Mouse (Mus musculus) layer of hippocampus, adult 9-10 months (tissue): Measurements from ENCODE around the gene Vangl2.
"Not testable (repeated sequence)": the region's sequence is repeated elsewhere in the genome, so short reads cannot be mapped to it uniquely, and the experiment has no call there.

Experiments
- DNase-seq: peaks from one replicate; pipeline ENCODE4 v3.0.0; 2022; ENCODE audit warnings: low spot score

Gene Vangl2

GRCm38 (mm10) chr1:172001665-172002064 lies 26.6 kb downstream of the Vangl2 start:
- DNase-seq, result no peak

GRCm38 (mm10) chr1:172000641-172001040 lies 27.6 kb downstream of the Vangl2 start:
- peak; percentile 61 for DNase-seq

GRCm38 (mm10) chr1:171998820-171999597 lies 29.2 kb downstream of the Vangl2 start:
- DNase-seq, result no peak

- DNase-seq, result no peak
Observed at GRCm38 (mm10) chr1:171996701-171997100, 31.5 kb downstream of the Vangl2 start.

- no peak for DNase-seq
Observed at GRCm38 (mm10) chr1:171994918-171995715, 33.1 kb downstream of the Vangl2 start.

GRCm38 (mm10) chr1:171994501-171994900 lies 33.7 kb downstream of the Vangl2 start:
- no peak for DNase-seq

- no peak for DNase-seq
Observed at GRCm38 (mm10) chr1:171992901-171993530, 35.2 kb downstream of the Vangl2 start.

- no peak for DNase-seq
Observed at GRCm38 (mm10) chr1:171991883-171992282, 36.4 kb downstream of the Vangl2 start.

- no peak for DNase-seq
Observed at GRCm38 (mm10) chr1:171984121-171984520, 44.1 kb downstream of the Vangl2 start.

- no peak for DNase-seq
Observed at GRCm38 (mm10) chr1:171983372-171984001, 44.8 kb downstream of the Vangl2 start.

GRCm38 (mm10) chr1:171982740-171983139 lies 45.5 kb downstream of the Vangl2 start:
- DNase-seq, result no peak

- no peak for DNase-seq
Observed at GRCm38 (mm10) chr1:171982170-171982569, 46.1 kb downstream of the Vangl2 start.

- DNase-seq, result peak; percentile 13
Observed at GRCm38 (mm10) chr1:171979969-171980730, 48.1 kb downstream of the Vangl2 start.

GRCm38 (mm10) chr1:171977891-171978290 lies 50.4 kb downstream of the Vangl2 start:
- no peak for DNase-seq

GRCm38 (mm10) chr1:171976826-171977539 lies 51.3 kb downstream of the Vangl2 start:
- DNase-seq, result no peak

GRCm38 (mm10) chr1:171975831-171976230 lies 52.4 kb downstream of the Vangl2 start:
- no peak for DNase-seq

- DNase-seq, result no peak
Observed at GRCm38 (mm10) chr1:171975377-171975776, 52.9 kb downstream of the Vangl2 start.

- DNase-seq, result not testable (repeated sequence)
Observed at GRCm38 (mm10) chr1:171974361-171974760, 53.9 kb downstream of the Vangl2 start.

- DNase-seq, result no peak
Observed at GRCm38 (mm10) chr1:171970854-171971586, 57.2 kb downstream of the Vangl2 start.

- DNase-seq, result no peak
Observed at GRCm38 (mm10) chr1:171969221-171969620, 59.0 kb downstream of the Vangl2 start.
